Mouse (Mus musculus): ENCODE results near the gene C1ql1.

DNA sequence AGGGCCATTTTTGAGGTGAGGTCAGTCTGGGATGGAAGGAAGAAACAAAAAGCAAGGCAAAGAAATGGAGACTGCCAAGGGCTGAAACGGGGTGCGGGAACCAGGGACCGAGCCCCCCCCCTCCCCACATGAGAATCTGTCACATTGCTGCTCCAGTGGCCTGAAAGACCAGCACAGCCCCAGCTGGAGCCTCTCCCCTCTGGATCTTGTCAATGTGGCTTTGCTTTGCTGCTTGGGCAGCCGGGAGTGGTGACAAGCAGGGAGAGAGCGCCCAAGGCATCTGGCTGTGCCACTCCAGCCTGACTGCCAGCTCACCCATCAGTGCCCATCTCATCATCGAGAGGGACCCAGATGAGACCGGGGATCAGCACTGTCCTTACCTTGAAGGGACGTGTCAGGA, 11.2 kb upstream of the C1ql1 start:
- TF ChIP-seq CTCF (IDR thresholded peaks at IDR 0.05; ENCODE audit: control insufficient read depth, insufficient read depth, insufficient replicate concordance, low read depth, low read length) (no peak), POLR2A (IDR thresholded peaks at IDR 0.05; ENCODE audit: control insufficient read depth, low read depth, low read length) (no peak)
